Mouse (Mus musculus): ENCODE measurements at regions not wholly inside any gene's neighbourhood (a gene's known extent, or its start where the extent isn't known, plus 50 kb on each side); places are given as distances from the start of the nearest gene placed in this dataset.

- peak; percentile 67 for DNase-seq
Observed at GRCm38 (mm10) chr5:67155582-67155981, 56.5 kb upstream of the Phox2b start.

GRCm38 (mm10) chr5:67156911-67157310 is 57.8 kb upstream of the Phox2b start:
- no peak for DNase-seq

GRCm38 (mm10) chr5:67176827-67177226 is 77.7 kb upstream of the Phox2b start:
- DNase-seq, result no peak

GRCm38 (mm10) chr5:67179221-67179620 is 80.1 kb upstream of the Phox2b start:
- no peak for DNase-seq

- no peak for DNase-seq
Observed at GRCm38 (mm10) chr5:67189376-67189901, 70.9 kb upstream of the Tmem33 start.

GRCm38 (mm10) chr5:67194065-67194464 is 66.3 kb upstream of the Tmem33 start:
- DNase-seq, result no peak

GRCm38 (mm10) chr5:67205083-67205738 is 55.2 kb upstream of the Tmem33 start:
- DNase-seq, result no peak

Data from liver (tissue).